Mouse (Mus musculus): ENCODE measurements around the gene Bag6. TPM values are rescaled to one million over a fixed set of nuclear protein-coding genes. Genes with fewer than 3 reads are reported as not detected.

Gene Bag6
- 44.2 TPM for polyA plus RNA-seq (2014; fragmentation: Illumina TruSeq; extraction: RNeasy Lipid Tissue Mini Kit (QIAGEN cat#74804); ENCODE audit: low read depth, low replicate concordance)

GRCm38 (mm10) chr17:35134801-35135590 is at the start of gene Bag6:
TSS of gene Bag6 (plus strand) at chr17:35135178.

GRCm38 (mm10) chr17:35085208-35085865 is 49.6 kb upstream of the Bag6 start, which contains the start of gene Ly6g6f:
TSS of gene Ly6g6f (minus strand) at chr17:35085610.

GRCm38 (mm10) chr17:35088825-35089644 is 45.9 kb upstream of the Bag6 start, which contains the start of gene Abhd16a:
TSS of gene Abhd16a (plus strand) at chr17:35089263.

GRCm38 (mm10) chr17:35108097-35108496 is 26.9 kb upstream of the Bag6 start, which contains the start of gene Ly6g5c:
TSS of gene Ly6g5c (plus strand) at chr17:35108279.

GRCm38 (mm10) chr17:35115046-35116019 is 19.6 kb upstream of the Bag6 start, which contains the start of gene Ly6g5b:
TSS of gene Ly6g5b (minus strand) at chr17:35115428.

GRCm38 (mm10) chr17:35121143-35121799 is 13.7 kb upstream of the Bag6 start, which contains the start of gene Gpank1:
TSS of gene Gpank1 (plus strand) at chr17:35121455.

GRCm38 (mm10) chr17:35121871-35122303 is 13.1 kb upstream of the Bag6 start, which contains the start of gene Csnk2b:
TSS of gene Csnk2b (minus strand) at chr17:35122053.

GRCm38 (mm10) chr17:35126206-35126611 is 8.8 kb upstream of the Bag6 start, which contains the start of gene D17H6S53E:
TSS of gene D17H6S53E (plus strand) at chr17:35126373.

GRCm38 (mm10) chr17:35131500-35132173 is 3.3 kb upstream of the Bag6 start, which contains the start of gene Apom:
TSS of gene Apom (minus strand) at chr17:35132050.

GRCm38 (mm10) chr17:35164568-35165450 is 29.8 kb downstream of the Bag6 start, which contains the start of gene Prrc2a:
TSS of gene Prrc2a (minus strand) at chr17:35164897.

GRCm38 (mm10) chr17:35175968-35176367 is 41.0 kb downstream of the Bag6 start, which contains the start of gene Aif1:
TSS of gene Aif1 (minus strand) at chr17:35176068.

GRCm38 (mm10) chr17:35187959-35188610 is 53.1 kb downstream of the Bag6 start, which contains the start of gene Lst1:
TSS of gene Lst1 (minus strand) at chr17:35188439.

GRCm38 (mm10) chr17:35193881-35194843 is 59.2 kb downstream of the Bag6 start, which contains the start of gene Ltb:
TSS of gene Ltb (plus strand) at chr17:35194439.

